In the genomic region with DNA sequence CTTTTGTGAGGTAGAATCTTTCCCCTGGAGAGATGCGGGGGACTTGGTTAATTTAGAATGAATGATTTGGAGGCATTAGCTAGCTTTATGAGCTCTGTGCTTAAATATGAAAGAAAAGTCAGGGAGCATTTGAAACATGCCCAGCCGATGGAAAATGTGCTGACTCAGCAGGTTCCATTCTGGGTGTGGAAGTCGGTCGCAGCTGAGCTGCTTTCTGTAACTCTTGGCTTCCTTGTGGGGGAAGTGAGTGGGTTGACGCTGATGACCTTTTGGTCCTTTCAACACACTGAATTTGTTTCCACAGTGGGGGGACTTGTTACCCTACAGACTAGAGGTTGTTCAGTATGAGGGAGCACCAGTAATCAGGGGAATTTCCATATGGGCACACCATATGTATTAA, we compare ENCODE assay signal across 16 mouse cellular contexts. TPM values are rescaled to one million over a fixed set of nuclear protein-coding genes. Genes with fewer than 3 reads are reported as not detected.
DNase-seq lines count a peak whose midpoint lies in the region; ATAC-seq and TF ChIP-seq lines count a peak whose summit lies in the region.
"Had no signal": no experiment of that assay in that cellular context is flagged by ENCODE, and none has a peak within 500 bp of the region (broad histone marks: within the 10 kb centered on the region; RNA-seq: fewer than 3 reads in every experiment).

No protein-coding gene starts in this region.

- no peaks in the 10 kb centered on the region for H3K36me3 ChIP-seq in midbrain, embryonic 14.5 days (ENCODE audit: control insufficient read depth, insufficient read depth, low read length)
- H3K36me3 ChIP-seq in midbrain, embryonic 13.5 days, result no peaks in the 10 kb centered on the region
- H3K36me3 ChIP-seq in splenic B cell, adult 2 months (ENCODE audit: control insufficient read depth, insufficient read depth, low read length, poor library complexity, severe bottlenecking), result peaks cover 12% of the 10 kb centered on the region; the same call in 1 of the 2 replicates
- H3K36me3 ChIP-seq: intestine, embryonic 15.5 days; liver, embryonic 15.5 days; midbrain, embryonic 12.5 days; neural tube, embryonic 15.5 days had no signal

- no peak overlapping the region for H3K27ac ChIP-seq in gastrocnemius, adult 2 months
- H3K27ac ChIP-seq in midbrain, embryonic 14.5 days (replicated peaks; ENCODE audit: low read depth, low read length), result no peak overlapping the region
- H3K27ac ChIP-seq in midbrain, embryonic 13.5 days, result no peak overlapping the region
- H3K27ac ChIP-seq in layer of hippocampus, adult 2 months, result no peak overlapping the region
- H3K27ac ChIP-seq: intestine, embryonic 15.5 days; liver, embryonic 15.5 days; midbrain, embryonic 12.5 days; neural tube, embryonic 15.5 days; stomach, postnatal 0 days had no signal

- peak; percentile 25 for DNase-seq in gastrocnemius, adult 2 months
- no peak for DNase-seq in gastrocnemius, adult 8-10 months (ENCODE audit: low spot score in 2 of 2)
- peak; percentile 8 for DNase-seq in midbrain, embryonic 14.5 days
- peak; percentile 7 for DNase-seq in forelimb bud, embryonic 11.5 days (ENCODE audit: low read depth, low spot score)
- DNase-seq in splenic B cell, adult 2 months (ENCODE audit: low read depth, low spot score), result peak; percentile 67
- no peak for DNase-seq in layer of hippocampus, adult 2 months (ENCODE audit: low spot score in 2 of 2)
- DNase-seq in urinary bladder, postnatal 36 days (ENCODE audit: low spot score in 2 of 2), result no peak
- DNase-seq: adrenal gland, adult 8-10 months; cerebellum, postnatal 36 days; right cerebral cortex, postnatal 25 days had no signal

- no peak overlapping the region for H3K4me3 ChIP-seq in gastrocnemius, adult 2 months
- H3K4me3 ChIP-seq in midbrain, embryonic 14.5 days (replicated peaks; ENCODE audit: low read depth, low read length), result no peak overlapping the region
- no peak overlapping the region for H3K4me3 ChIP-seq in midbrain, embryonic 13.5 days (replicated peaks)
- H3K4me3 ChIP-seq in layer of hippocampus, adult 2 months, result no peak overlapping the region
- H3K4me3 ChIP-seq: intestine, embryonic 15.5 days; liver, embryonic 15.5 days; midbrain, embryonic 12.5 days; neural tube, embryonic 15.5 days had no signal

- H3K9ac ChIP-seq in midbrain, embryonic 14.5 days (replicated peaks; ENCODE audit: low read length), result no peak overlapping the region
- H3K9ac ChIP-seq in midbrain, embryonic 13.5 days (replicated peaks), result no peak overlapping the region
- H3K9ac ChIP-seq: intestine, embryonic 15.5 days; liver, embryonic 15.5 days; midbrain, embryonic 12.5 days; neural tube, embryonic 15.5 days had no signal

- intact Hi-C loops in gastrocnemius, adult 2 months (cut with DNase I), result no loop called here

- 61% methylated on average over 5 of the region's 5 CpGs for WGBS in midbrain, embryonic 14.5 days
- 60% methylated on average over 5 of the region's 5 CpGs for WGBS in midbrain, embryonic 13.5 days

- no peak overlapping the region for H3K4me2 ChIP-seq in midbrain, embryonic 14.5 days (ENCODE audit: low read length)
- no peak overlapping the region for H3K4me2 ChIP-seq in midbrain, embryonic 13.5 days (replicated peaks)
- H3K4me2 ChIP-seq: intestine, embryonic 15.5 days; liver, embryonic 15.5 days; midbrain, embryonic 12.5 days; neural tube, embryonic 15.5 days had no signal

- H3K9me3 ChIP-seq in midbrain, embryonic 14.5 days (ENCODE audit: control insufficient read depth, low read length), result no peaks in the 10 kb centered on the region
- no peaks in the 10 kb centered on the region for H3K9me3 ChIP-seq in midbrain, embryonic 13.5 days
- H3K9me3 ChIP-seq: intestine, embryonic 15.5 days; liver, embryonic 15.5 days; midbrain, embryonic 12.5 days; neural tube, embryonic 15.5 days had no signal

- ATAC-seq in midbrain, embryonic 14.5 days (ENCODE audit: low FRiP score, low TSS enrichment), result no peak
- no peak for ATAC-seq in midbrain, embryonic 13.5 days
- ATAC-seq: intestine, embryonic 15.5 days had no signal

- no peaks in the 10 kb centered on the region for H3K27me3 ChIP-seq in midbrain, embryonic 14.5 days (ENCODE audit: control insufficient read depth, insufficient read depth, low read length)
- no peaks in the 10 kb centered on the region for H3K27me3 ChIP-seq in midbrain, embryonic 13.5 days
- no peaks in the 10 kb centered on the region for H3K27me3 ChIP-seq in splenic B cell, adult 2 months (ENCODE audit: control insufficient read depth, insufficient read depth, low read length, poor library complexity, severe bottlenecking)
- H3K27me3 ChIP-seq: intestine, embryonic 15.5 days; liver, embryonic 15.5 days; midbrain, embryonic 12.5 days; neural tube, embryonic 15.5 days had no signal

- no peaks in the 10 kb centered on the region for H3K4me1 ChIP-seq in midbrain, embryonic 14.5 days (ENCODE audit: control insufficient read depth, insufficient read depth, low read length)
- H3K4me1 ChIP-seq in midbrain, embryonic 13.5 days (replicated peaks), result no peaks in the 10 kb centered on the region
- H3K4me1 ChIP-seq: intestine, embryonic 15.5 days; midbrain, embryonic 12.5 days had no signal

- no peak for TF ChIP-seq CTCF in gastrocnemius, adult 2 months (IDR thresholded peaks at IDR 0.05)
- no peak for TF ChIP-seq CTCF in layer of hippocampus, adult 2 months (conservative IDR thresholded peaks at IDR 0.05)

RNA-seq across cellular contexts. Expression of gene Rhoh, which starts 22.3 kb away (rescaled TPM):
- under 1 TPM; 0.26 to 0.31 TPM for total RNA-seq in gastrocnemius, adult 2 months (2021)
- total RNA-seq in gastrocnemius, adult 8-10 months (2022), result under 1 TPM in 3 of 4 experiments, not detected in 1; 0.11 to 0.48 (median 0.29) TPM
- 0.12 and 0.34 TPM in 2 replicates for polyA plus RNA-seq in midbrain, embryonic 14.5 days (2014; fragmentation: Nextera tagmentation; extraction: Ambion mirVana)
- polyA plus RNA-seq in midbrain, embryonic 13.5 days (2015; fragmentation: Nextera tagmentation; extraction: Ambion mirVana), result 0.27 and 0.32 TPM in 2 replicates
- total RNA-seq in layer of hippocampus, adult 2 months (2021), result under 1 TPM; 0.69 to 0.97 TPM

RNA-seq across cellular contexts. Expression of gene Chrna9, which starts 51.4 kb away (rescaled TPM):
- total RNA-seq in gastrocnemius, adult 2 months (2021), result 10 to 100 TPM; 16.9 to 21.3 TPM
- 10 to 100 TPM in 1 of 4 experiments, 1 to 10 TPM in 3; 1.3 to 28.8 (median 6.5) TPM for total RNA-seq in gastrocnemius, adult 8-10 months (2022)
- not detected in 2 replicates for polyA plus RNA-seq in midbrain, embryonic 14.5 days (2014; fragmentation: Nextera tagmentation; extraction: Ambion mirVana)
- not detected in 2 replicates for polyA plus RNA-seq in midbrain, embryonic 13.5 days (2015; fragmentation: Nextera tagmentation; extraction: Ambion mirVana)
- not detected for total RNA-seq in layer of hippocampus, adult 2 months (2021)
- total RNA-seq: adrenal gland, adult 8-10 months had no signal
- polyA plus RNA-seq: intestine, embryonic 15.5 days; liver, embryonic 15.5 days; midbrain, embryonic 12.5 days; neural tube, embryonic 15.5 days; stomach, postnatal 0 days had no signal

Comparison
In these comparisons a context has a peak if more than half of its experiments do, and no peak if none do; other contexts are left out.
1. DNase-seq: peak in gastrocnemius, adult 2 months (single experiment), midbrain, embryonic 14.5 days (single experiment), forelimb bud, embryonic 11.5 days (single experiment) and splenic B cell, adult 2 months (single experiment); none in gastrocnemius, adult 8-10 months (0 of 2), layer of hippocampus, adult 2 months (0 of 2) and urinary bladder, postnatal 36 days (0 of 2).